In the genomic region with DNA sequence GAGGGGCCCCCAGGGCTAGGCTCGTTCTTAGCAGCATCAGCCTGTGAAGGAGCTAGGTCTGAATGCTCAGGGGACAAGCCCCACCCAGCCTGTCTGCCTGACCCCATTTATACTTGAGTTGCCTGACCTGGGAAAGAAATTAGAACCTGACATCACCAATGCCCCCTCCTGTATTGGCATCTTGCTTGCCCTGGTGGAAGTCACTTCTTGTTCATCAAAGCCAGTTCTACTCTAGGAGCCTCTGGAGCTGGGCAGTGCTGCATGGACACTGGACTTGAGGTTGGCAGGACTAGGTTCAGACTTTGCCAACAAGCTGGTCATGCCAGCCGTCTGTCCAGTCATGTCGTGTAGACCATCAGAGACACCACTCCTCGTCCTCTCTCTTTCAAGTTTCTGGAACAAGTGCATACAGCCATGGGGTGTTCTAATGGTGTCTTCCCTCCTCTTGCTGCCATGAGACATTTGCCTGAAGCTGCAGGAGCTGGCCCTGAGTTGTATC, we compare ENCODE assay signal across 17 mouse cellular contexts.
A peak's percentile ranks its signal among the peaks of the same experiment; 100 is the strongest.
DNase-seq lines count a peak whose midpoint lies in the region.
"Had no signal": no experiment of that assay in that cellular context is flagged by ENCODE, and none has a peak within 500 bp of the region (broad histone marks: within the 10 kb centered on the region; RNA-seq: fewer than 3 reads in every experiment).

No protein-coding gene starts in this region.

- H3K4me1 ChIP-seq in heart, embryonic 10.5 days = peaks cover 50% of the 10 kb centered on the region
- H3K4me1 ChIP-seq: embryonic facial prominence, embryonic 12.5 days; forebrain, embryonic 13.5 days; forebrain, embryonic 15.5 days had no signal

- peak overlapping the region; percentile 23; the same call in 1 of the 2 replicates for H3K27ac ChIP-seq in heart, embryonic 10.5 days
- H3K27ac ChIP-seq: embryonic facial prominence, embryonic 10.5 days; embryonic facial prominence, embryonic 12.5 days; forebrain, embryonic 13.5 days; forebrain, embryonic 15.5 days had no signal

- no peaks in the 10 kb centered on the region for H3K9me3 ChIP-seq in heart, embryonic 10.5 days
- H3K9me3 ChIP-seq: embryonic facial prominence, embryonic 10.5 days; embryonic facial prominence, embryonic 12.5 days; forebrain, embryonic 13.5 days; forebrain, embryonic 15.5 days; G1E had no signal

- peak; percentile 22 to 28 for DNase-seq in cerebellum, adult 18-20 months
- DNase-seq in cerebellum, adult 11-12 months = no peak
- peak; percentile 43 to 65 for DNase-seq in cerebellum, postnatal 14 days
- DNase-seq in cerebellum, adult 9-11 months = no peak
- DNase-seq in heart, embryonic 10.5 days (ENCODE audit: low spot score) = no peak
- no peak for DNase-seq in heart, postnatal 4 days
- DNase-seq: adrenal gland, adult 8-10 months; adrenal gland, postnatal 14 days; adrenal gland, postnatal 36 days; B cell, adult 2 months; forebrain, postnatal 0 days had no signal

- H3K4me3 ChIP-seq in heart, embryonic 10.5 days = no peak overlapping the region
- H3K4me3 ChIP-seq: embryonic facial prominence, embryonic 10.5 days; embryonic facial prominence, embryonic 12.5 days; forebrain, embryonic 13.5 days; forebrain, embryonic 15.5 days had no signal

- no peaks in the 10 kb centered on the region for H3K36me3 ChIP-seq in heart, embryonic 10.5 days
- H3K36me3 ChIP-seq: embryonic facial prominence, embryonic 10.5 days; embryonic facial prominence, embryonic 12.5 days; forebrain, embryonic 15.5 days; G1E had no signal

- H3K27me3 ChIP-seq in heart, embryonic 10.5 days (ENCODE audit: insufficient read depth, poor library complexity, severe bottlenecking) = peaks cover 27% of the 10 kb centered on the region
- H3K27me3 ChIP-seq: forebrain, embryonic 13.5 days; forebrain, embryonic 15.5 days; Patski had no signal

- 73% methylated on average over 4 of the region's 4 CpGs for WGBS in heart, embryonic 10.5 days

Comparison
In these comparisons a context has a peak if more than half of its experiments do, and no peak if none do; other contexts are left out.
1. DNase-seq: peak in cerebellum, adult 18-20 months (2 of 2) and cerebellum, postnatal 14 days (2 of 2); none in cerebellum, adult 11-12 months (single experiment), cerebellum, adult 9-11 months (single experiment), heart, embryonic 10.5 days (single experiment) and heart, postnatal 4 days (single experiment).